Mouse (Mus musculus) spleen, adult 10 weeks (tissue): ENCODE data around the gene Dtx4. TPM values are rescaled to one million over a fixed set of nuclear protein-coding genes. Genes with fewer than 3 reads are reported as not detected.

Experiments
- polyA plus RNA-seq: library from polyadenylated mRNA; stranded (reverse); fragments of 350-450 nt; fragmentation: Illumina TruSeq; extraction: RNeasy Lipid Tissue Mini Kit (QIAGEN cat#74804); gene quantifications from one replicate; pipeline ENCODE4 v1.2.3, GENCODE M21; 2015; ENCODE audit warnings: low replicate concordance; ENCODE audit not compliant: insufficient read depth

Gene Dtx4
- polyA plus RNA-seq, result 11.5 TPM

DNA sequence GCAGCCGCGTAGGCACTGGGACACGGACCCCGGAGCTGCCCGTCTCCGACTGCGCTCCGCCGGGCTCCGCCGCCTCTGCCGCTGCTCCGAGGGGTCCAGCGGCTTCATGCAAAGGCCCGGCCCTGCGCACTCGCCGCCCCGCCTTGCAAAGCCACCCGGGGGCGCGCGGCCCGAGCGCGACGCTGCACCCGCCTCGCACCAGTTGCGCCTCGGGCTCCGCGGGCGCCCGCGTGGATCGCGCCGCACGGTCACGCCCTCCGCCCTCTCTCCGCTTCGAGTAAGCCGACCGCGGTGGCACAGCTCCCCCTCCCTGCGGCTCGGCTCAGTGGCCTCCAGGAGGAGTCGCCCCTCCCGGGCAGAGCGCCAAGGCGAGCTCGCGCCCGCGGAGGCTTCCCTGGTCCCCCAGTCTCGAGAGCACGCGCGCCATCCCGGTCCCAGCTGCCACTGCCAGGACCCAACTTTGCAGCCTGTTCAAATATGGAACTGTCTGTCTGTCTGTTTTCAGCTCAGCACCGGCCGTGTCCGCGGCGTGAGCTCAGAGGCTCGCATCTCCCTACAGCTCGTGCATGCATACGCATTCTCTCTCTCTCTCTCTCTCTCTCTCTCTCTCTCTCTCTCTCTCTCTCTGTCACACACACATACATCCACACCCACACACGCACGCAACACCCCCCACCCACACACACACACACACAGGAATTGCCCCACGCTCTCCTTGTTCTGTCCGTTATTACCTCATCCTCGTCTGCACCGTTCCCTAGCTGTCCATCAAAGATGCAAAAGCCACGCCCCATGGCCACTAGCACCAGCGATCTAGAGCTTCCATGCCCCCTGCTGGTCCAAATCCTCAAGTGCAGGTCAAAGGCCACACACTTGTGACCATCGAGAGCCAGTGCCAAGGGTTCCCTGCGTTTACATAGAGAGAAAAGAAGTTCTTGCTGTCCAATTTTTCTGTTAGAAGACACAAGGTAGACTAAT lies at the start of gene Dtx4:
TSS of gene Dtx4 (minus strand) at position 85 of the 978 bp plus-strand sequence.

DNA sequence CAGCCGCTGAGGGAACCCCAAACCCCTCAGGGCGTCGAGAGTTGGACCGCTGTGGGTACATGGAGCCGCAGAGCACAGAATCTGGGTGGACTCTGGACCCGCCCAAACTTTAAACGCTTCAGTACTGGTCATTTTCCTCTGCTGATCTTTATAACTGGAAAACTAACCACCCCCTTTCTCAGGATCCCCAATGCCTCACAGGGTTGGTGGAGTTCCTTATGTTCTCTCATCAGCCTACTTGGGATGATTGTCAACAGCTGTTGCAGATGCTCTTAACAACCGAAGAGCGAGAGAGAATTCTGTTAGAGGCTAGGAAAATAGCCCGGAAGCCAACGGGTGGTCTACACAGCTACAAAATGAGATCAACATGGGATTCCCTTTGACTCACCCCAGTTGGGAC lies 44.2 kb upstream of the Dtx4 start, which contains the start of gene Fam111a:
TSS of gene Fam111a (plus strand) at position 301 of the 400 bp plus-strand sequence.

GRCm38 (mm10) chr19:12460282-12461249 lies 40.7 kb downstream of the Dtx4 start, which contains the start of gene Mpeg1:
Gene Mpeg1 (plus strand): TSS chr19:12460779.

GRCm38 (mm10) chr19:12427605-12428004 lies 73.6 kb downstream of the Dtx4 start, which contains the start of gene Pfpl:
Gene Pfpl (plus strand): TSS chr19:12427905.

DNA sequence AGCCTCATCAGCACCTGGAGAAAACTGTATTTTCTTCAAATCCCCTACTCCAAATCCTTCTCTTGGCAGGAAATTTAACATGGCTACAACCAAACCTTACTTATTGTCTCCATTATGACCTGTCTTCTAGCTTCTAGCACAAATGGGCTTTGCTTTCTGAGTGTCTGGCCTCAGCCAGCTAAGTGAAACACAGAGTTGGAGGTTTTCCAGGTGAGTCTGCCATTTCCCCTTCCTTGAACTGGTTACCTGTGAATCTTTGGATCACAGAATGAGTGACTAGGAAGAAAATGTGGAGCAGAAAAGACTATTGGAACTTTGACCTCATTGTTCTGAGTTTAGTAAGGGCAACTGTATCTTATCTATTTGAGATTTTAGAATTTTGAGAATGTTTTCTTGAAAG lies 83.9 kb downstream of the Dtx4 start, which contains the start of gene Olfr1441:
TSS of gene Olfr1441 (plus strand) at position 73 of the 400 bp plus-strand sequence.

Other genes with a start within 250 kb of the Dtx4 start
- not detected for gene Olfr235, start 240.4 kb downstream of the Dtx4 start, polyA plus RNA-seq
- not detected for gene Olfr1434, start 221.6 kb downstream of the Dtx4 start, polyA plus RNA-seq
- gene Olfr1436, start 202.3 kb downstream of the Dtx4 start, polyA plus RNA-seq, result not detected
- not detected for gene Olfr1437, start 176.4 kb downstream of the Dtx4 start, polyA plus RNA-seq
- not detected for gene Olfr1438-ps1, start 165.5 kb downstream of the Dtx4 start, polyA plus RNA-seq
- gene Olfr1440, start 114.2 kb downstream of the Dtx4 start, polyA plus RNA-seq, result not detected
- not detected for gene Olfr1441, start 84.0 kb downstream of the Dtx4 start, polyA plus RNA-seq
- gene Pfpl, start 73.5 kb downstream of the Dtx4 start, polyA plus RNA-seq, result not detected
- 441 TPM for gene Mpeg1, start 40.7 kb downstream of the Dtx4 start, polyA plus RNA-seq
- gene Fam111a, start 44.3 kb upstream of the Dtx4 start, polyA plus RNA-seq, result 218 TPM
- not detected for gene Gm4952, start 98.5 kb upstream of the Dtx4 start, polyA plus RNA-seq
- gene Glyat, start 131.9 kb upstream of the Dtx4 start, polyA plus RNA-seq, result not detected
- gene Olfr1442, start 169.0 kb upstream of the Dtx4 start, polyA plus RNA-seq, result not detected
- not detected for gene Olfr1443, start 176.7 kb upstream of the Dtx4 start, polyA plus RNA-seq
- gene Keg1, start 194.3 kb upstream of the Dtx4 start, polyA plus RNA-seq, result not detected